Mouse (Mus musculus) erythroblast, embryonic 14.5 days (primary cell): ENCODE measurements around the gene Fam240a. TPM values are rescaled to one million over a fixed set of nuclear protein-coding genes. Genes with fewer than 3 reads are reported as not detected.

Source experiments
- H3K27me3 ChIP-seq: 2 replicates; pipeline ENCODE4 v1.6.1; 2012; ENCODE audit warnings: inconsistent platforms; ENCODE audit not compliant: control insufficient read depth
- H3K36me3 ChIP-seq: 2 replicates; pipeline ENCODE4 v1.6.1; 2012; ENCODE audit warnings: mild to moderate bottlenecking, inconsistent platforms; ENCODE audit not compliant: control insufficient read depth
- H3K4me1 ChIP-seq: 2 replicates; pipeline ENCODE4 v1.6.1; 2012; ENCODE audit warnings: inconsistent platforms; ENCODE audit not compliant: control insufficient read depth
- H3K4me3 ChIP-seq: replicated peaks from 2 replicates; pipeline ENCODE3; 2012; ENCODE audit warnings: moderate library complexity, mild to moderate bottlenecking, inconsistent platforms
- H3K9me3 ChIP-seq: 2 replicates; pipeline ENCODE4 v1.6.1; 2012; ENCODE audit warnings: low read length, inconsistent platforms, mixed read lengths; ENCODE audit not compliant: control insufficient read depth
- GATA1 ChIP-seq: IDR thresholded peaks from 2 replicates; pipeline ENCODE4 v1.6.1; 2012; ENCODE audit warnings: low read length, inconsistent platforms, mixed read lengths
- TAL1 ChIP-seq: IDR thresholded peaks from 3 replicates; pipeline ENCODE4 v1.6.1; 2012; ENCODE audit warnings: low read length, inconsistent platforms, mixed read lengths
- polyA plus RNA-seq: library from polyadenylated mRNA; stranded (reverse); fragments of >175 nt; gene quantifications from 2 replicates; pipeline ENCODE4 v1.2.3, GENCODE M21; 2012

Fam240a gene
- not detected in 2 replicates for polyA plus RNA-seq

DNA sequence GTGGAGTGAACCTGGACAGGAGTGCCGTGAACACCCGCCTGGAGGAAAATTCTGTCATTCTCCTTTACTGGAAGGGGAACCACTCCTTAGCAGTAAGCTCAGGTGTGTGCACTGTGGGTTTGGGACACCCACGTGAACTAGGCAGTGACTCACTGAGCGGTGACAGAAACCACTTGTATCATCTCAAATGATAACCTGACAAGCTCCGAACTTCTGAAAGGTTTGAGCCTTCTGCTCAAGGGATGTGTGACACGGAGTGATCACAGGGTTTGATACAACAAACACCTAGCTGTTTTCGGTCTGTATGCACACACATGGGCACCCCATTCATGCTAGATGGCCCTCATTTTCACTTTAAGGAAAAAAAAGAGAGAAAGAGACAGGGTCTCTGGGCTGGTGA lies at the start of gene Fam240a:
Gene Fam240a, minus strand, starts transcription at position 76 of the 400 bp plus-strand sequence.
- Histone ChIP-seq H3K4me3 (no peak within 1 kb of the TSS), H3K4me1 (no peaks in the 10 kb centered on the region), H3K9me3 (no peaks in the 10 kb centered on the region), H3K27me3 (no peaks in the 10 kb centered on the region), H3K36me3 (no peaks in the 10 kb centered on the region)
- TF ChIP-seq TAL1 (no peak), GATA1 (no peak)

- no peaks in the 10 kb centered on the region for H3K9me3 ChIP-seq
- H3K27me3 ChIP-seq: no peaks in the 10 kb centered on the region
- no peaks in the 10 kb centered on the region for H3K4me1 ChIP-seq
- H3K36me3 ChIP-seq: no peaks in the 10 kb centered on the region
- TF ChIP-seq GATA1 (no peak), TAL1 (no peak)
- H3K4me3 ChIP-seq: no peak overlapping the region
Measured at GRCm38 (mm10) chr9:110965910-110966231, 49.2 kb upstream of the Fam240a start.

GRCm38 (mm10) chr9:110965062-110965909 lies 48.6 kb upstream of the Fam240a start:
- H3K4me1 ChIP-seq: no peaks in the 10 kb centered on the region
- H3K36me3 ChIP-seq: no peaks in the 10 kb centered on the region
- no peaks in the 10 kb centered on the region for H3K27me3 ChIP-seq
- H3K4me3 ChIP-seq: no peak overlapping the region
- TF ChIP-seq TAL1 (no peak), GATA1 (no peak)
- no peaks in the 10 kb centered on the region for H3K9me3 ChIP-seq

- no peaks in the 10 kb centered on the region for H3K4me1 ChIP-seq
- TF ChIP-seq GATA1 (no peak), TAL1 (no peak)
- no peaks in the 10 kb centered on the region for H3K36me3 ChIP-seq
- no peak overlapping the region for H3K4me3 ChIP-seq
- no peaks in the 10 kb centered on the region for H3K27me3 ChIP-seq
- H3K9me3 ChIP-seq: no peaks in the 10 kb centered on the region
Measured at GRCm38 (mm10) chr9:110963566-110964115, 47.0 kb upstream of the Fam240a start.

DNA sequence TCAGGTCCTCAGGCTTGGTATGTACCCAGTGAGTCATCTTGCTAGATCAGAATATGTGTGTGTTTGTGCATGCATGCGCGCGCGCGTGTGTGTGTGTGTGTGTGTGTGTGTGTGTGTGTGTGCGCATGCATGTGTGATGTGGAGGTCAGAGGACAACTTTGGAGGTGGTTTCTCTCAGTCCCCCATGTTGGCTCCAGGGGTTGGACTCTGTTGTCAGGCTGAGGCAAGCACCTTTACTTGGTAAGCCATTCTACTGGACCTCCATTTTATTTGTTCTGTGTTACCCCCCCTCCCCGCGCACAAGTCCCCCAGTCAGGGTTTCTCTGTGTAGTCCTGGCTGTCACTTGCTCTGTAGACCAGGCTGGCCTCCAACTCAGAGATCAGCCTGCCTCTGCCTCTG lies 44.7 kb upstream of the Fam240a start:
- H3K4me1 ChIP-seq: no peaks in the 10 kb centered on the region
- H3K4me3 ChIP-seq: no peak overlapping the region
- TF ChIP-seq GATA1: no peak
- no peak for TF ChIP-seq TAL1
- no peaks in the 10 kb centered on the region for H3K27me3 ChIP-seq
- no peaks in the 10 kb centered on the region for H3K9me3 ChIP-seq
- no peaks in the 10 kb centered on the region for H3K36me3 ChIP-seq

- no peaks in the 10 kb centered on the region for H3K27me3 ChIP-seq
- H3K4me3 ChIP-seq: no peak overlapping the region
- H3K4me1 ChIP-seq: no peaks in the 10 kb centered on the region
Measured at GRCm38 (mm10) chr9:110960230-110961149, 43.8 kb upstream of the Fam240a start.

DNA sequence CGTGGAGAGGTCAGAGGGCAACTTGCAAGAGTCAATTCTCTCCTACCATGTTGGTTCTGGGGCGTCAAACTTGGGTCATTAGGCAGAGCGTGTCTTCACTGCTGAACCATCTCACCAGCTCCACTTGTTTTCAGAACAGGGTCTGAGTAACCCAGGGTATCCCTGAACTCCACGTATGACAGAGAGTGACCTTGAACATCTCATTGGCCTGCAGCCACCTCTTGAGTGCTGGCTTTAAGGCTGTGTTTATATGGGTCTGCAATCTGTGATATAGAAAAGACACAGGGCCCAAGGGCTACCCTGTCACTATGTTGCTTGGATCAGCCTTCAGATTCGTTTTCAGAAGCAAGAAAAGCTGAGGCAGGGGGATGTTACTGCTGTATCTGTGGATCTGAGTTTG lies 43.0 kb upstream of the Fam240a start:
- TF ChIP-seq GATA1: no peak
- TF ChIP-seq TAL1: no peak
- Histone ChIP-seq H3K4me1 (no peaks in the 10 kb centered on the region), H3K27me3 (peaks cover 5% of the 10 kb centered on the region), H3K36me3 (no peaks in the 10 kb centered on the region), H3K9me3 (no peaks in the 10 kb centered on the region), H3K4me3 (no peak overlapping the region)

More at GRCm38 (mm10) chr9:110960230-110961149, 43.8 kb upstream of the Fam240a start:
- TF ChIP-seq GATA1 (no peak), TAL1 (no peak)
- no peaks in the 10 kb centered on the region for H3K36me3 ChIP-seq
- H3K9me3 ChIP-seq: no peaks in the 10 kb centered on the region

DNA sequence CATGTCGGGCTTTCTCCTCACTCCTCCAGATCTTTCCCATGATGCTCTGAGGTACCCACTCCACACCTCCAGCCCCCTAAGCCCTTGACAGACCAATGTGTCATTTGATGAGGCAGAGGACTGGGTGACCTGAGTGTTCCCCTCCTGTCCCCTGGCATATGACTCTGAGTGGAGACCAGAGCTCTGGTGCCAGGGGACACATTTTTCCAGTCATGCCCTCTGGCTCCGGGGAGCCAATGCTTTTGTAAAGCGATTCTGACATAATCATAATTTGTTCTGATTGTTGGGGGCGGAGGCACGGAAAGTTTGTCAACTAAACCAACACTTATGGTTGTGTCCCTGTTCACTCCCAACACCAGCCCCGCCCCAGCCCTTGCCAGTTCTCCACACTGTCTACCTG lies 39.3 kb upstream of the Fam240a start:
- H3K27me3 ChIP-seq: peaks cover 20% of the 10 kb centered on the region

More for the DNA sequence above, 39.3 kb upstream of the Fam240a start:
- no peaks in the 10 kb centered on the region for H3K36me3 ChIP-seq
- H3K4me1 ChIP-seq: no peaks in the 10 kb centered on the region
- TF ChIP-seq TAL1: no peak
- TF ChIP-seq GATA1: no peak
- H3K4me3 ChIP-seq: no peak overlapping the region
- H3K9me3 ChIP-seq: no peaks in the 10 kb centered on the region
